Mouse (Mus musculus): Measurements from ENCODE around the gene D430041D05Rik.

DNA sequence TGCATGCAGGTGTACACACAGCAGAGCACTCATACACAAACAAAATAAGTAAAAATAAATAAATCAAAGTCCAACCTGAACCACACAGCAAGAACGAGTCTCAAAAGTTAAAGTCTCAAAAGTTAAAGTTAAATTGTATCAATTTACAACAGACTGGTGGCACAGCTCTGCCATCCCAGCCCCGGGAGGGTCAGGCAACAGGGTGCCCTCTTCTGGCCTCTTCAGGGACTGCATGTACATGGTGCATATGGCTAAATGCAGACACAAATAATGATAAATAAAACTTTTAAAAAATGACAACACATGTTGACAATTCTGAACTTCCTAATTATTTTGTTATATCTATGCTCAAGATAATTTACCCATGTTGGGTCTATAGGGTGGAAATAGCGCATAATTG lies 279.8 kb downstream of the D430041D05Rik start:
- no peak for TF ChIP-seq EP300 (optimal IDR thresholded peaks at IDR 0.05)
- TF ChIP-seq CTCF (IDR thresholded peaks at IDR 0.05; ENCODE audit: low read depth) = peak; percentile 76
